Mouse (Mus musculus) megakaryocyte, embryonic 14.5 days (primary cell): ENCODE results near the gene Rccd1.

Experiments used
- FLI1 ChIP-seq: IDR thresholded peaks from 2 replicates; pipeline ENCODE4 v1.6.1; 2012; ENCODE audit warnings: low read length, inconsistent platforms, mixed read lengths
- GATA1 ChIP-seq: IDR thresholded peaks from 3 replicates; pipeline ENCODE4 v1.6.1; 2012; ENCODE audit warnings: mixed read lengths, low read length, inconsistent platforms, borderline replicate concordance

- TF ChIP-seq GATA1 (no peak), FLI1 (no peak)
Measured at GRCm38 (mm10) chr7:80246859-80247258, 77.4 kb downstream of the Rccd1 start.
